Mouse (Mus musculus): ENCODE measurements around the gene Cst13. TPM values are rescaled to one million over a fixed set of nuclear protein-coding genes. Genes with fewer than 3 reads are reported as not detected.

The Cst13 gene
- polyA plus RNA-seq, 1 experiment: not detected

DNA sequence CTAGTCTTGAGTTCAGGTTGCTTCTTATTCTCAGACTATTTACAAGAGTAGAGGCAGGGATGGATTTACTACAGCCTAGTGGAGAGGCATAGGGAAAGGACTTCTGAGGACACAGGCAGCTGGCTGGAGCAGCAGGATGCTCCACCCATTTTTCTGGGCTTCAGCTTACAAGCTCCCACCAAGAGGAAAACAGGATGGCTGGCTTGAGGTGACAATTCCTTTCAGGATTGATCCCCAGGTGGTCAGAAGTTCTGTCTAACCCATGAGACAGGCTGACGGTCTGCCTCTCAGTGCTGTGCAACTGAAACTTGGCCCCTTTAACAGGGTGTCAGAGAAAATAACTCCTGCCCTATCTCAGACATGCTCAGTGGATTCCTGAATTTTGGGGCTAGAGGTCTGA, 59.3 kb downstream of the Cst13 start:
- Histone ChIP-seq H3K27me3 (ENCODE audit: control insufficient read depth, insufficient read depth, insufficient read length) (no peaks in the 10 kb centered on the region), H3K4me3 (no peak overlapping the region), H3ac (ENCODE audit: control insufficient read depth, insufficient read length) (no peak overlapping the region), H3K36me3 (ENCODE audit: control insufficient read depth, insufficient read depth) (no peaks in the 10 kb centered on the region), H3K79me2 (ENCODE audit: control insufficient read depth, insufficient read depth) (peaks cover 9% of the 10 kb centered on the region), H3K4me2 (ENCODE audit: low read depth) (peak overlapping the region; percentile 42)
- TF ChIP-seq MAX (IDR thresholded peaks at IDR 0.05; ENCODE audit: low read depth): no peak
- no peak for TF ChIP-seq POLR2AphosphoS2 (IDR thresholded peaks at IDR 0.05; ENCODE audit: insufficient read length, low read depth)
- TF ChIP-seq E2F4 (IDR thresholded peaks at IDR 0.05; ENCODE audit: insufficient read depth): no peak
- no peak for TF ChIP-seq TCF12 (IDR thresholded peaks at IDR 0.05; ENCODE audit: insufficient read depth, poor library complexity, severe bottlenecking)
- no peak for TF ChIP-seq USF1 (IDR thresholded peaks at IDR 0.05; ENCODE audit: low read depth)
- no peak for TF ChIP-seq TCF3 (IDR thresholded peaks at IDR 0.05; ENCODE audit: insufficient read length, low read depth)
- TF ChIP-seq MYOD1 (IDR thresholded peaks at IDR 0.05; ENCODE audit: control insufficient read depth in 1 of 3, insufficient read length in 2 of 3, low read depth in 2 of 3): no peak
- no peak for TF ChIP-seq CEBPB (IDR thresholded peaks at IDR 0.05; ENCODE audit: insufficient read depth, poor library complexity, severe bottlenecking)
- no peak for TF ChIP-seq SRF (IDR thresholded peaks at IDR 0.05; ENCODE audit: control insufficient read depth, insufficient read length, low read depth)
- TF ChIP-seq REST (IDR thresholded peaks at IDR 0.05; ENCODE audit: insufficient read depth, insufficient read length): no peak
- no peak for TF ChIP-seq MYOG (IDR thresholded peaks at IDR 0.05; ENCODE audit: control insufficient read depth in 1 of 3, insufficient read depth in 1 of 3, insufficient read length in 2 of 3, low read depth in 2 of 3)
- TF ChIP-seq POLR2A (IDR thresholded peaks at IDR 0.05; ENCODE audit: insufficient read length, low read depth): no peak

Other genes with a start within 250 kb of the Cst13 start
- 36.8 TPM for gene Nxt1, start 147.5 kb upstream of the Cst13 start, polyA plus RNA-seq (2012; fragmentation: generic; extraction: Trizol)
- 12.7 TPM for gene Gzf1, start 139.1 kb upstream of the Cst13 start, polyA plus RNA-seq (2012; fragmentation: generic; extraction: Trizol)
- 2.3 TPM for gene Napb, start 87.6 kb upstream of the Cst13 start, polyA plus RNA-seq (2012; fragmentation: generic; extraction: Trizol)
- 0.07 TPM for gene Cstl1, start 69.7 kb upstream of the Cst13 start, polyA plus RNA-seq (2012; fragmentation: generic; extraction: Trizol)
- not detected for gene Cst11, start 48.6 kb upstream of the Cst13 start, polyA plus RNA-seq (2012; fragmentation: generic; extraction: Trizol)
- not detected for gene 8030411F24Rik, start 38.1 kb upstream of the Cst13 start, polyA plus RNA-seq (2012; fragmentation: generic; extraction: Trizol)
- gene Cst12, start 30.7 kb upstream of the Cst13 start, polyA plus RNA-seq (2012; fragmentation: generic; extraction: Trizol): not detected
- gene Cst8, start 21.3 kb upstream of the Cst13 start, polyA plus RNA-seq (2012; fragmentation: generic; extraction: Trizol): not detected
- gene Cst9, start 15.1 kb downstream of the Cst13 start, polyA plus RNA-seq (2012; fragmentation: generic; extraction: Trizol): not detected
- not detected for gene 9230104L09Rik, start 45.0 kb downstream of the Cst13 start, polyA plus RNA-seq (2012; fragmentation: generic; extraction: Trizol)
- 646 TPM for gene Cst3, start 55.6 kb downstream of the Cst13 start, polyA plus RNA-seq (2012; fragmentation: generic; extraction: Trizol)
- gene Gm1330, start 183.2 kb downstream of the Cst13 start, polyA plus RNA-seq (2012; fragmentation: generic; extraction: Trizol): not detected
- gene Gm10750, start 197.2 kb downstream of the Cst13 start, polyA plus RNA-seq (2012; fragmentation: generic; extraction: Trizol): not detected

Data from myocyte (in vitro differentiated cells).